Mouse (Mus musculus) lung, adult 2 months (tissue): ENCODE results near the gene Metap2.

ENCODE experiments used
- CTCF ChIP-seq: fragments of 200-500 bp; IDR thresholded peaks from 2 replicates; pipeline ENCODE4 v1.5.1; 2011; ENCODE audit warnings: mild to moderate bottlenecking, low read length, control low read depth; ENCODE audit not compliant: insufficient read depth
- POLR2A ChIP-seq: fragments of 200-500 bp; IDR thresholded peaks from 2 replicates; pipeline ENCODE4 v1.6.1; 2011; ENCODE audit warnings: low read depth, mild to moderate bottlenecking, control low read depth, low read length, borderline replicate concordance; ENCODE audit errors: extremely low read depth

DNA sequence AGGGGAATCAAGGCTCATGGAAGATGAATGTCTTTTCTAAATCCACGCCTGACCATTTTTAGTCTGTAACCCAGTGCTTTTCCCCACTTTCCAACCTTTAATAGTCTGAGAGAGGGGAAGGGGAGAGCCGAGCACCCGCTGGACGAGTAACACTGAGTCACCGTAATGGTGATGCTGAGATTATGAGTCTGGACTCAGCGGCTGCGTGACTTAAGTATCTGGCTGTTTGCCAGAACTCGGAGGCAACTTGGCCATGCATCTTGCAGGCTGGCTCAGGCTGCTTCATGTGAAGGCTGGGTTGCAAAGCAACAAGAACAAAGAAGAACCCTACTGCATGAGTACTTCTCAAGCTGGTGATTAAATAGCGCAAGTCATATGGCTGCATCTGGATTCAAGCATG is 37.1 kb upstream of the Metap2 start:
- TF ChIP-seq CTCF (no peak), POLR2A (no peak)
